ENCODE assay signal across 23 mouse cellular contexts in genomic region chr11:107161215-107161614, GRCm38 (mm10). TPM values are rescaled to one million over a fixed set of nuclear protein-coding genes. Genes with fewer than 3 reads are reported as not detected.
DNase-seq lines count a peak whose midpoint lies in the region; ATAC-seq and TF ChIP-seq lines count a peak whose summit lies in the region.
"Had no signal": no experiment of that assay in that cellular context is flagged by ENCODE, and none has a peak within 500 bp of the region (broad histone marks: within the 10 kb centered on the region; RNA-seq: fewer than 3 reads in every experiment).

No protein-coding gene starts in this region.

- TF ChIP-seq POLR2A in MEL (IDR thresholded peaks at IDR 0.05; ENCODE audit: control insufficient read depth in 1 of 2, insufficient read depth in 1 of 2, low read depth in 1 of 2, low read length in 2 of 2, poor library complexity in 1 of 2) = no peak

- no peak overlapping the region for H3K9ac ChIP-seq in midbrain, embryonic 11.5 days (ENCODE audit: low read length)
- no peak overlapping the region for H3K9ac ChIP-seq in midbrain, embryonic 16.5 days (ENCODE audit: low read depth, low read length)
- no peak overlapping the region for H3K9ac ChIP-seq in MEL (ENCODE audit: control insufficient read depth, low read depth, low read length, poor library complexity, severe bottlenecking)
- H3K9ac ChIP-seq: forebrain, embryonic 13.5 days; hindbrain, embryonic 12.5 days; hindbrain, embryonic 15.5 days had no signal

- no peaks in the 10 kb centered on the region for H3K27me3 ChIP-seq in midbrain, embryonic 11.5 days (ENCODE audit: control insufficient read depth, insufficient read depth, low read length)
- H3K27me3 ChIP-seq in midbrain, embryonic 16.5 days (ENCODE audit: control insufficient read depth, insufficient read depth, low read depth, low read length) = no peaks in the 10 kb centered on the region
- H3K27me3 ChIP-seq in MEL (ENCODE audit: control insufficient read depth in 1 of 2, insufficient read depth in 2 of 2, low read length in 2 of 2) = no peaks in the 10 kb centered on the region
- H3K27me3 ChIP-seq: forebrain, embryonic 13.5 days; hindbrain, embryonic 12.5 days; hindbrain, embryonic 15.5 days had no signal

- no peaks in the 10 kb centered on the region for H3K4me1 ChIP-seq in midbrain, embryonic 11.5 days (ENCODE audit: control insufficient read depth, insufficient read depth, low read length)
- H3K4me1 ChIP-seq in midbrain, embryonic 16.5 days (ENCODE audit: control insufficient read depth, insufficient read depth, low read length) = no peaks in the 10 kb centered on the region
- peaks cover 0 to 6% of the 10 kb centered on the region in 2 experiments; a peak in 1 of 4 replicates for H3K4me1 ChIP-seq in MEL (ENCODE audit: control insufficient read depth in 1 of 2, insufficient read depth in 2 of 2, low read length in 2 of 2)
- H3K4me1 ChIP-seq: forebrain, embryonic 13.5 days; hindbrain, embryonic 12.5 days; hindbrain, embryonic 15.5 days had no signal

- peak; percentile 69 for DNase-seq in midbrain, embryonic 11.5 days (ENCODE audit: low spot score, missing footprints)
- DNase-seq in 3T3-L1 (ENCODE audit: low read depth, low spot score) (peak; percentile 71), MEL (ENCODE audit: low read depth, low spot score) (no peak), adipocyte (ENCODE audit: low spot score) (peak; percentile 32)
- no peak for DNase-seq in embryo, embryonic 11 days
- DNase-seq in right cerebral cortex, postnatal 25 days = no peak
- DNase-seq: adrenal gland, postnatal 14 days; cerebellum, adult 11 months; cerebellum, adult 2 months; cerebellum, adult 9-11 months; cerebellum, postnatal 25 days; gastrocnemius, adult 2 months; gastrocnemius, postnatal 14 days; heart, adult 11 months had no signal

- ATAC-seq in midbrain, embryonic 11.5 days (ENCODE audit: low FRiP score) = no peak
- ATAC-seq in midbrain, embryonic 16.5 days = no peak
- ATAC-seq: CD4-positive, CD25-positive, alpha-beta regulatory T cell, adult 4 months; forebrain, embryonic 13.5 days; forebrain, embryonic 16.5 days; intestine, postnatal 0 days had no signal

- TF ChIP-seq EP300 in MEL (IDR thresholded peaks at IDR 0.05; ENCODE audit: low read depth in 1 of 2, low read length in 2 of 2) = no peak

- no peak overlapping the region for H3K27ac ChIP-seq in midbrain, embryonic 11.5 days (ENCODE audit: low read depth, low read length)
- no peak overlapping the region for H3K27ac ChIP-seq in midbrain, embryonic 16.5 days (ENCODE audit: low read length)
- no peak overlapping the region for H3K27ac ChIP-seq in MEL (ENCODE audit: control insufficient read depth, low read depth, low read length)
- H3K27ac ChIP-seq: forebrain, embryonic 10.5 days; forebrain, embryonic 13.5 days; gastrocnemius, adult 2 months; hindbrain, embryonic 12.5 days; hindbrain, embryonic 15.5 days had no signal

- peak in 2 of 3 experiments; percentile 6 to 50; a peak in 2 of 6 replicates for TF ChIP-seq CTCF in MEL (IDR thresholded peaks at IDR 0.05 in 2 of 3, conservative IDR thresholded peaks at IDR 0.05 in 1 of 3; ENCODE audit: control insufficient read depth in 1 of 3, insufficient read depth in 1 of 3, low read depth in 2 of 3, low read length in 3 of 3, poor library complexity in 1 of 3, severe bottlenecking in 1 of 3)

- H3K9me3 ChIP-seq in midbrain, embryonic 11.5 days (ENCODE audit: control insufficient read depth, low read length) = no peaks in the 10 kb centered on the region
- H3K9me3 ChIP-seq in midbrain, embryonic 16.5 days (replicated peaks; ENCODE audit: control insufficient read depth, low read length, poor library complexity, severe bottlenecking) = no peaks in the 10 kb centered on the region
- H3K9me3 ChIP-seq in MEL (replicated peaks; ENCODE audit: insufficient read depth, low read length) = no peaks in the 10 kb centered on the region
- H3K9me3 ChIP-seq: forebrain, embryonic 10.5 days; hindbrain, embryonic 12.5 days; hindbrain, embryonic 15.5 days had no signal

- no peak for TF ChIP-seq RAD21 in MEL (IDR thresholded peaks at IDR 0.05; ENCODE audit: low read depth, low read length)

- H3K4me2 ChIP-seq in midbrain, embryonic 11.5 days = no peak overlapping the region
- no peak overlapping the region for H3K4me2 ChIP-seq in midbrain, embryonic 16.5 days (ENCODE audit: low read length)
- H3K4me2 ChIP-seq: forebrain, embryonic 13.5 days; heart, embryonic 11.5 days; hindbrain, embryonic 12.5 days; hindbrain, embryonic 15.5 days had no signal

- no peaks in the 10 kb centered on the region for H3K79me2 ChIP-seq in MEL (ENCODE audit: control insufficient read depth, insufficient read depth, low read length, poor library complexity)

- H3K4me3 ChIP-seq in midbrain, embryonic 11.5 days (ENCODE audit: low read depth, low read length) = no peak overlapping the region
- no peak overlapping the region for H3K4me3 ChIP-seq in midbrain, embryonic 16.5 days (ENCODE audit: low read depth, low read length)
- H3K4me3 ChIP-seq in MEL (ENCODE audit: control insufficient read depth in 1 of 2, insufficient read depth in 1 of 2, low read depth in 2 of 2, low read length in 2 of 2) = no peak overlapping the region
- H3K4me3 ChIP-seq: forebrain, embryonic 10.5 days; forebrain, embryonic 13.5 days; gastrocnemius, adult 2 months; hindbrain, embryonic 12.5 days; hindbrain, embryonic 15.5 days had no signal

- 86% methylated on average over 4 of the region's 4 CpGs for WGBS in midbrain, embryonic 11.5 days
- 86% methylated on average over 4 of the region's 4 CpGs for WGBS in midbrain, embryonic 16.5 days

- H3K36me3 ChIP-seq in midbrain, embryonic 11.5 days (ENCODE audit: control insufficient read depth, insufficient read depth, low read length) = peaks cover 5% of the 10 kb centered on the region; the same call in 1 of the 2 replicates
- no peaks in the 10 kb centered on the region; the same call in 1 of the 2 replicates for H3K36me3 ChIP-seq in midbrain, embryonic 16.5 days (ENCODE audit: control insufficient read depth, insufficient read depth, low read length)
- H3K36me3 ChIP-seq in MEL (ENCODE audit: control insufficient read depth in 1 of 2, insufficient read depth in 2 of 2, low read length in 2 of 2) = peaks cover 0 to 4% of the 10 kb centered on the region in 2 experiments; a peak in 3 of 4 replicates

TF ChIP-seq in MEL, 35 proteins besides CTCF, POLR2A, EP300 and RAD21:
- TF ChIP-seq ELF1 (IDR thresholded peaks at IDR 0.05; ENCODE audit: low read depth, low read length) (no peak), MXI1 (IDR thresholded peaks at IDR 0.05; ENCODE audit: low read depth, low read length) (no peak), NRF1 (IDR thresholded peaks at IDR 0.05; ENCODE audit: insufficient read depth, low read depth, low read length, poor library complexity, severe bottlenecking) (no peak), GABPA (IDR thresholded peaks at IDR 0.05; ENCODE audit: low read depth, low read length) (no peak), RCOR1 (IDR thresholded peaks at IDR 0.05; ENCODE audit: low read depth, low read length) (no peak), TAL1 (IDR thresholded peaks at IDR 0.05; ENCODE audit: low read length) (no peak), BHLHE40 (IDR thresholded peaks at IDR 0.05; ENCODE audit: borderline replicate concordance, low read depth, low read length) (no peak), UBTF (IDR thresholded peaks at IDR 0.05; ENCODE audit: borderline replicate concordance, insufficient read depth, low read depth, low read length) (no peak), JUND (IDR thresholded peaks at IDR 0.05; ENCODE audit: low read depth, low read length) (no peak), POLR2AphosphoS5 (IDR thresholded peaks at IDR 0.05; ENCODE audit: borderline replicate concordance, low read depth, low read length) (no peak), ZMIZ1 (IDR thresholded peaks at IDR 0.05; ENCODE audit: low read depth, low read length) (no peak), USF1 (IDR thresholded peaks at IDR 0.05; ENCODE audit: low read depth, low read length) (no peak), MEF2A (IDR thresholded peaks at IDR 0.05; ENCODE audit: extremely low read depth, insufficient replicate concordance, low read depth, low read length, poor library complexity, severe bottlenecking) (no peak), HCFC1 (IDR thresholded peaks at IDR 0.05; ENCODE audit: low read depth, low read length) (no peak), TBP (IDR thresholded peaks at IDR 0.05; ENCODE audit: low read depth, low read length) (no peak), ZNF384 (IDR thresholded peaks at IDR 0.05; ENCODE audit: low read depth, low read length) (no peak)

RNA-seq across cellular contexts. Expression of gene Nol11, which starts 28.0 kb away (rescaled TPM):
- polyA plus RNA-seq in midbrain, embryonic 11.5 days (2014; fragmentation: Nextera tagmentation; extraction: Ambion mirVana) = 68.3 and 76.1 TPM in 2 replicates
- 50.8 and 52.1 TPM in 2 replicates for polyA plus RNA-seq in midbrain, embryonic 16.5 days (2015; fragmentation: Nextera tagmentation; extraction: Ambion mirVana)
- 98.9 and 110 TPM in 2 replicates for total RNA-seq in MEL (2012; rRNA removed)
- 10 to 100 TPM; 58.5 to 93.8 TPM for polyA plus RNA-seq in MEL (2012; ENCODE audit: insufficient read depth in 1 of 2, insufficient read length in 2 of 2, low read depth in 1 of 2, low replicate concordance in 2 of 2, missing spikeins in 1 of 2)

RNA-seq across cellular contexts. Expression of gene Bptf, which starts 29.3 kb away (rescaled TPM):
- 38.5 and 41.8 TPM in 2 replicates for polyA plus RNA-seq in midbrain, embryonic 11.5 days (2014; fragmentation: Nextera tagmentation; extraction: Ambion mirVana)
- polyA plus RNA-seq in midbrain, embryonic 16.5 days (2015; fragmentation: Nextera tagmentation; extraction: Ambion mirVana) = 28.9 and 34.1 TPM in 2 replicates
- 27.5 and 31.2 TPM in 2 replicates for total RNA-seq in MEL (2012; rRNA removed)
- polyA plus RNA-seq in MEL (2012; ENCODE audit: insufficient read depth in 1 of 2, insufficient read length in 2 of 2, low read depth in 1 of 2, low replicate concordance in 2 of 2, missing spikeins in 1 of 2) = 10 to 100 TPM; 52.7 to 55.4 TPM

Comparison
In these comparisons a context has a peak if more than half of its experiments do, and no peak if none do; other contexts are left out.
1. DNase-seq: peak in midbrain, embryonic 11.5 days (single experiment), 3T3-L1 (single experiment) and adipocyte (single experiment); none in MEL (single experiment), embryo, embryonic 11 days (single experiment) and right cerebral cortex, postnatal 25 days (single experiment).